Mouse (Mus musculus): ENCODE measurements at regions not wholly inside any gene's neighbourhood (a gene's known extent, or its start where the extent isn't known, plus 50 kb on each side); places are given as distances from the start of the nearest gene placed in this dataset.

DNA sequence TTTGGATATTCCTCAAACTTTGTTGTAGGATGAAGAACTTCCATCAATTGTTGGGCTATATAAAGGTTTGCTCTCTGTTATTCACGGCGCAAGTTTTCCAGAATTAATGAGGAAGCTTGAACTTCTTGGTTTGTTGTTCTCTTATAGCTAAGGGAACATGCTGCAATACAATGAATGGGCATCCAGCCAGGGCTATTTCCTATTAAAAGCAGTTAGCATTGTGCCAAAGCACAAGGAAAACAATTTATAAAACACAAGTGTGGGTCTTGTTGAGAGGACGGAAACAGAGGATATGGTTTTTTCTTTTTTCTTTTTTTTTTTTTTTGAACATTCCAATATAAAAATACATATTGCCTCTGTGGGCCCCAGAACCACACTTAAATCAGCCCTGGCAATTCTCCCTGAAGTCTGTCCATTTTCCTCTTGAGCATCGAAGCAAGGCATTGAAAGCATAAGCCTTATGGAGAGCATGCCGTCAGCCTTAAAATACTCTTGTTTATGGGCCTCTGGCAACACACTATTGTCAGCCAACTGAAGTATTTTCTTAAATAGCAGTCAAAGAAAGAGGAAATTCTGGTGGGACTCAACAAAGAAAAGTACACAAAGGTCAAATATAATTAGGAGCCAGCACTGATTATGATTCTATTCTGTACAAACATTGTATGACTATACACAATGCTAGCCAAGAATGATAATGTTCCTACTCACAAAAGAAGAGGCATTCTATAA lies 158.6 kb downstream of the Fam198b start:
- H3K4me1 ChIP-seq (replicated peaks) = no peaks in the 10 kb centered on the region
- no peak overlapping the region for H3K27ac ChIP-seq (replicated peaks)
- no peak overlapping the region for H3K9ac ChIP-seq
- H3K36me3 ChIP-seq = no peaks in the 10 kb centered on the region
- no peak overlapping the region for H3K4me3 ChIP-seq
- ATAC-seq (ENCODE audit: low FRiP score, low read depth) = no peak
- no peak overlapping the region for H3K4me2 ChIP-seq
- WGBS = 65% methylated on average over 5 of the region's 5 CpGs
- H3K9me3 ChIP-seq = no peaks in the 10 kb centered on the region
- H3K27me3 ChIP-seq = no peaks in the 10 kb centered on the region

DNA sequence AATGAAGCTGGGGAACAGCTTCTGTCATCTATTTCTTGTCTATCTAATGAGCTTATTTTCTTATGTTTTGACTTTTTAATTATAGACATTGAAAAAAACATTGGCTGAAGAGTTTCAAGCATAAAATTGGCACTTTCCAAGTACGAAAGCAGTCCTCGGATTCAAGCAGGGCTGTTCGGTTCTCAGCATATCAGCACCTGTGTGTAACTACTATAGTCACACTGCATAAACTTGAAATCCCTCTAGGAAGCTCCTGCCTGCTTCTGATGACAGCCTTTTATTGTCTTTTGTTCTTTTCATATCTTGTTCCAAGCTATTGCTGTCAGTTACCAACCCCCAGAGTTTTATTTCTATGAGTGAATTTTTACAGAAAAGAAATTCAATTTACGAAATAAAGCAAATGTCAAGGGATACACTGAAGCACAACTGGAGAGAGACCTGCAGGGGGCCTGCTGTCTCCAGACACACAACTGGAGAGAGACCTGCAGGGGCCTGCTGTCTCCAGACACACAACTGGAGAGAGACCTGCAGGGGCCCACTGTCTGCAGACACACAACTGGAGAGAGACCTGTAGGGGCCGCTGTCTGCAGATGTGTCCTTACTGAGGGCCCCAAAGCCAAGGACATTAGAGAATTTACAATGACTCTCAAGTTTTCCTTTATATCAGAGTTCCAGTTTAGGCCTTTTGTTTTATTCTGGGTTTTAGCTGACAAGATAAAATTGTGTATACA lies 165.3 kb downstream of the Fam198b start:
- Histone ChIP-seq H3K9me3 (no peaks in the 10 kb centered on the region), H3K4me3 (no peak overlapping the region), H3K36me3 (no peaks in the 10 kb centered on the region), H3K4me2 (no peak overlapping the region), H3K4me1 (replicated peaks) (no peaks in the 10 kb centered on the region), H3K9ac (no peak overlapping the region), H3K27me3 (no peaks in the 10 kb centered on the region), H3K27ac (replicated peaks) (no peak overlapping the region)
- no peak for ATAC-seq (ENCODE audit: low FRiP score, low read depth)
- 80% methylated on average over 5 of the region's 5 CpGs for WGBS

- Histone ChIP-seq H3K4me1 (replicated peaks) (no peaks in the 10 kb centered on the region), H3K36me3 (no peaks in the 10 kb centered on the region), H3K4me3 (no peak overlapping the region), H3K4me2 (no peak overlapping the region), H3K9me3 (no peaks in the 10 kb centered on the region), H3K27ac (replicated peaks) (no peak overlapping the region), H3K9ac (no peak overlapping the region), H3K27me3 (no peaks in the 10 kb centered on the region)
- 88% methylated on average over 4 of the region's 4 CpGs for WGBS
- no peak for ATAC-seq (ENCODE audit: low FRiP score, low read depth)
Observed at GRCm38 (mm10) chr3:80050920-80051319, 166.6 kb downstream of the Fam198b start.

- H3K9ac ChIP-seq = no peak overlapping the region
- H3K27me3 ChIP-seq = no peaks in the 10 kb centered on the region
- H3K9me3 ChIP-seq = no peaks in the 10 kb centered on the region
- no peaks in the 10 kb centered on the region for H3K4me1 ChIP-seq (replicated peaks)
- no peaks in the 10 kb centered on the region for H3K36me3 ChIP-seq
- WGBS = 58% methylated on average over 4 of the region's 4 CpGs
- no peak overlapping the region for H3K4me3 ChIP-seq
- ATAC-seq (ENCODE audit: low FRiP score, low read depth) = no peak
- no peak overlapping the region for H3K4me2 ChIP-seq
- H3K27ac ChIP-seq (replicated peaks) = no peak overlapping the region
Observed at GRCm38 (mm10) chr3:80051963-80052362, 167.6 kb downstream of the Fam198b start.

- no peak overlapping the region for H3K27ac ChIP-seq (replicated peaks)
- no peak for ATAC-seq (ENCODE audit: low FRiP score, low read depth)
- 69% methylated on average over 3 of the region's 3 CpGs for WGBS
Observed at GRCm38 (mm10) chr3:80052879-80053278, 168.5 kb downstream of the Fam198b start.

GRCm38 (mm10) chr3:80053435-80053834 lies 169.1 kb downstream of the Fam198b start:
- no peak for ATAC-seq (ENCODE audit: low FRiP score, low read depth)
- H3K27me3 ChIP-seq = no peaks in the 10 kb centered on the region
- H3K9ac ChIP-seq = no peak overlapping the region
- H3K4me3 ChIP-seq = no peak overlapping the region
- no peaks in the 10 kb centered on the region for H3K36me3 ChIP-seq
- no peaks in the 10 kb centered on the region for H3K4me1 ChIP-seq (replicated peaks)
- no peak overlapping the region for H3K4me2 ChIP-seq
- no peaks in the 10 kb centered on the region for H3K9me3 ChIP-seq
- H3K27ac ChIP-seq (replicated peaks) = no peak overlapping the region
- 88% methylated on average over 2 of the region's 2 CpGs for WGBS

More at GRCm38 (mm10) chr3:80052879-80053278, 168.5 kb downstream of the Fam198b start:
- no peaks in the 10 kb centered on the region for H3K36me3 ChIP-seq
- no peaks in the 10 kb centered on the region for H3K4me1 ChIP-seq (replicated peaks)
- H3K4me2 ChIP-seq = no peak overlapping the region
- no peak overlapping the region for H3K4me3 ChIP-seq
- H3K27me3 ChIP-seq = no peaks in the 10 kb centered on the region
- no peak overlapping the region for H3K9ac ChIP-seq
- no peaks in the 10 kb centered on the region for H3K9me3 ChIP-seq

GRCm38 (mm10) chr3:80056636-80057350 lies 172.5 kb downstream of the Fam198b start:
- no peak for ATAC-seq (ENCODE audit: low FRiP score, low read depth)
- Histone ChIP-seq H3K36me3 (no peaks in the 10 kb centered on the region), H3K4me2 (no peak overlapping the region), H3K9ac (no peak overlapping the region), H3K27me3 (no peaks in the 10 kb centered on the region), H3K9me3 (no peaks in the 10 kb centered on the region), H3K4me3 (no peak overlapping the region), H3K27ac (replicated peaks) (no peak overlapping the region), H3K4me1 (replicated peaks) (no peaks in the 10 kb centered on the region)
- 79% methylated on average over 6 of the region's 6 CpGs for WGBS

- peak; percentile 63; the same call in 1 of the 2 replicates for ATAC-seq (ENCODE audit: low FRiP score, low read depth)
- WGBS = 36% methylated on average over 2 of the region's 2 CpGs
- H3K9ac ChIP-seq = no peak overlapping the region
- no peak overlapping the region for H3K27ac ChIP-seq (replicated peaks)
- no peak overlapping the region for H3K4me3 ChIP-seq
- no peaks in the 10 kb centered on the region for H3K4me1 ChIP-seq (replicated peaks)
- no peaks in the 10 kb centered on the region for H3K9me3 ChIP-seq
- no peaks in the 10 kb centered on the region for H3K27me3 ChIP-seq
- H3K36me3 ChIP-seq = no peaks in the 10 kb centered on the region
- H3K4me2 ChIP-seq = no peak overlapping the region
Observed at GRCm38 (mm10) chr3:80058722-80059121, 174.4 kb downstream of the Fam198b start.

DNA sequence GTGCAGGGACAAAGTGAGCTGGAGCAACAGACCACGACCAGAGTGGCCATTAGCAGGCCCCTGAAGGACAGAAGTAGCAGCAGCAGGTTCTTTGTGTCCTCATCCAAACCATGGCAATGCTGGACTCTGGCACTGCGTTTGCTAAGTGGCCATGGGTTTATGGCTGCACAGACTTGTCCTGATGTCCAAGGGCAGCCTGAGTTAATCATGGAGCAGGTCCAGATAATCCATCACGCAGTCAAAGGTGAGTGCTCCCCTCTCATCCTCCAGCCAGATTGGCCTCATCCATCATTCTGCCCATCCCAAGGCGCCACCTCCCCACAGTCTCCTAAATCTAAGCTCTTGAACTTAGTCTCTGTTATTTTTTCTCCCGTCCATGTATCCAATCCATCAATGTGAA lies 186.4 kb downstream of the Fam198b start:
- Histone ChIP-seq H3K27me3 (no peaks in the 10 kb centered on the region), H3K4me2 (no peak overlapping the region), H3K4me3 (no peak overlapping the region), H3K36me3 (no peaks in the 10 kb centered on the region), H3K27ac (replicated peaks) (no peak overlapping the region), H3K9me3 (no peaks in the 10 kb centered on the region), H3K9ac (no peak overlapping the region), H3K4me1 (replicated peaks) (no peaks in the 10 kb centered on the region)
- ATAC-seq (ENCODE audit: low FRiP score, low read depth) = no peak
- WGBS = 80% methylated on average over 5 of the region's 5 CpGs

GRCm38 (mm10) chr3:80079801-80080418 lies 195.6 kb downstream of the Fam198b start:
- Histone ChIP-seq H3K4me3 (peak overlapping the region; percentile 17), H3K27ac (replicated peaks) (0 out of 2 replicates have a peak overlapping the region, but pooled peaks have one; percentile 47)

GRCm38 (mm10) chr3:80081210-80081609 lies 196.9 kb downstream of the Fam198b start:
- H3K9me3 ChIP-seq = no peaks in the 10 kb centered on the region
- no peak for ATAC-seq (ENCODE audit: low FRiP score, low read depth)
- H3K4me2 ChIP-seq = no peak overlapping the region
- no peak overlapping the region for H3K4me3 ChIP-seq
- H3K4me1 ChIP-seq (replicated peaks) = peaks cover 3% of the 10 kb centered on the region; the same call in 1 of the 2 replicates
- H3K27me3 ChIP-seq = no peaks in the 10 kb centered on the region
- no peak overlapping the region for H3K9ac ChIP-seq
- 64% methylated on average over 7 of the region's 7 CpGs for WGBS
- H3K36me3 ChIP-seq = no peaks in the 10 kb centered on the region
- no peak overlapping the region for H3K27ac ChIP-seq (replicated peaks)

More at GRCm38 (mm10) chr3:80079801-80080418, 195.6 kb downstream of the Fam198b start:
- no peaks in the 10 kb centered on the region for H3K9me3 ChIP-seq
- peak; percentile 63 for ATAC-seq (ENCODE audit: low FRiP score, low read depth)
- no peaks in the 10 kb centered on the region for H3K27me3 ChIP-seq
- no peak overlapping the region for H3K9ac ChIP-seq
- H3K36me3 ChIP-seq = no peaks in the 10 kb centered on the region
- peaks cover 3% of the 10 kb centered on the region; the same call in 1 of the 2 replicates for H3K4me1 ChIP-seq (replicated peaks)
- 15% methylated on average over 10 of the region's 10 CpGs for WGBS
- H3K4me2 ChIP-seq = peak overlapping the region; percentile 47

All from hindbrain, embryonic 15.5 days (tissue).